Mouse (Mus musculus) neural tube, embryonic 15.5 days (tissue): ENCODE measurements around the gene Kif11. TPM values are rescaled to one million over a fixed set of nuclear protein-coding genes. Genes with fewer than 3 reads are reported as not detected.
A peak's percentile ranks its signal among the peaks of the same experiment; 100 is the strongest.

Experiments
- ATAC-seq: fragments of 200-750 bp; cut with Nextera tagmentation; 2 replicates; pipeline ENCODE4 v1.8.0; 2017; ENCODE audit warnings: mild to moderate bottlenecking, moderate TSS enrichment, moderate library complexity; ENCODE audit not compliant: low FRiP score
- H3K27ac ChIP-seq: fragments of 300-500 bp; sonication (generic); replicated peaks from 2 replicates; pipeline ENCODE4 v1.5.1; 2015; ENCODE audit warnings: mild to moderate bottlenecking, inconsistent platforms
- H3K27me3 ChIP-seq: fragments of 300-500 bp; sonication (generic); replicated peaks from 2 replicates; pipeline ENCODE4 v1.6.1; 2015; ENCODE audit warnings: inconsistent platforms
- H3K36me3 ChIP-seq: fragments of 300-500 bp; sonication (generic); 2 replicates; pipeline ENCODE4 v1.6.1; 2015; ENCODE audit warnings: inconsistent platforms
- H3K4me1 ChIP-seq: fragments of 300-500 bp; sonication (generic); 2 replicates; pipeline ENCODE4 v1.6.1; 2015; ENCODE audit warnings: inconsistent platforms
- H3K4me2 ChIP-seq: fragments of 300-500 bp; sonication (generic); 2 replicates; pipeline ENCODE4 v1.6.1; 2015; ENCODE audit warnings: inconsistent platforms, mild to moderate bottlenecking, moderate library complexity
- H3K4me3 ChIP-seq: fragments of 300-500 bp; sonication (generic); replicated peaks from 2 replicates; pipeline ENCODE4 v1.5.1; 2015; ENCODE audit warnings: mild to moderate bottlenecking, inconsistent platforms
- H3K9ac ChIP-seq: fragments of 300-500 bp; sonication (generic); replicated peaks from 2 replicates; pipeline ENCODE4 v1.6.1; 2015; ENCODE audit warnings: mild to moderate bottlenecking, inconsistent platforms
- H3K9me3 ChIP-seq: fragments of 300-500 bp; sonication (generic); replicated peaks from 2 replicates; pipeline ENCODE4 v1.6.1; 2016; ENCODE audit warnings: inconsistent platforms
- WGBS: fragments of 180-500 bp; shearing (Covaris S2); methylation state at CpG from one replicate; pipeline ENCODE4 v1.1.7; 2015; ENCODE audit warnings: mixed read lengths; 5-methylcytosine and 5-hydroxymethylcytosine counted together
- polyA plus RNA-seq: library from polyadenylated mRNA; unstranded; fragments of >200 nt; fragmentation: Nextera tagmentation; extraction: Ambion mirVana; gene quantifications from 2 replicates; pipeline ENCODE4 v1.2.1, GENCODE M21; 2015

The Kif11 gene
- polyA plus RNA-seq, 1 experiment from 2014 or later, result 6.3 TPM

- H3K9me3 ChIP-seq, result no peaks in the 10 kb centered on the region
- H3K27me3 ChIP-seq, result no peaks in the 10 kb centered on the region
- H3K4me2 ChIP-seq, result no peak overlapping the region
- H3K27ac ChIP-seq, result no peak overlapping the region
- H3K9ac ChIP-seq, result no peak overlapping the region
- WGBS, result 93% methylated on average over 3 of the region's 3 CpGs
- peaks cover 6% of the 10 kb centered on the region for H3K36me3 ChIP-seq
- no peak overlapping the region for H3K4me3 ChIP-seq
- H3K4me1 ChIP-seq, result no peaks in the 10 kb centered on the region
- ATAC-seq, result no peak
Observed at GRCm38 (mm10) chr19:37352756-37353155, 23.4 kb upstream of the Kif11 start.

GRCm38 (mm10) chr19:37353331-37353730, 22.9 kb upstream of the Kif11 start:
- Histone ChIP-seq H3K4me3 (no peak overlapping the region), H3K4me2 (no peak overlapping the region), H3K27ac (no peak overlapping the region), H3K27me3 (no peaks in the 10 kb centered on the region), H3K9ac (no peak overlapping the region), H3K4me1 (no peaks in the 10 kb centered on the region), H3K36me3 (peaks cover 6% of the 10 kb centered on the region), H3K9me3 (no peaks in the 10 kb centered on the region)
- no peak for ATAC-seq
- WGBS, result 96% methylated on average over 6 of the region's 6 CpGs

GRCm38 (mm10) chr19:37360044-37360443, 16.2 kb upstream of the Kif11 start:
- H3K36me3 ChIP-seq, result no peaks in the 10 kb centered on the region
- no peak overlapping the region for H3K4me2 ChIP-seq
- ATAC-seq, result no peak
- H3K4me1 ChIP-seq, result no peaks in the 10 kb centered on the region
- no peaks in the 10 kb centered on the region for H3K9me3 ChIP-seq
- H3K9ac ChIP-seq, result no peak overlapping the region
- H3K27ac ChIP-seq, result no peak overlapping the region
- H3K4me3 ChIP-seq, result no peak overlapping the region
- WGBS, result 81% methylated on average over 5 of the region's 5 CpGs
- H3K27me3 ChIP-seq, result no peaks in the 10 kb centered on the region

GRCm38 (mm10) chr19:37362545-37362944, 13.7 kb upstream of the Kif11 start:
- WGBS, result 37% methylated on average over 5 of the region's 5 CpGs
- Histone ChIP-seq H3K4me3 (no peak overlapping the region), H3K9ac (no peak overlapping the region), H3K27me3 (no peaks in the 10 kb centered on the region), H3K4me1 (no peaks in the 10 kb centered on the region), H3K36me3 (no peaks in the 10 kb centered on the region), H3K27ac (no peak overlapping the region), H3K4me2 (no peak overlapping the region), H3K9me3 (no peaks in the 10 kb centered on the region)
- no peak for ATAC-seq

- Histone ChIP-seq H3K4me1 (no peaks in the 10 kb centered on the region), H3K36me3 (no peaks in the 10 kb centered on the region), H3K27ac (no peak overlapping the region), H3K27me3 (no peaks in the 10 kb centered on the region), H3K9ac (no peak overlapping the region), H3K9me3 (no peaks in the 10 kb centered on the region), H3K4me2 (no peak overlapping the region), H3K4me3 (no peak overlapping the region)
- 77% methylated on average over 11 of the region's 11 CpGs for WGBS
- ATAC-seq, result no peak
Observed at GRCm38 (mm10) chr19:37363128-37363939, 12.9 kb upstream of the Kif11 start.

GRCm38 (mm10) chr19:37368990-37369389, 7.2 kb upstream of the Kif11 start:
- no peaks in the 10 kb centered on the region for H3K4me1 ChIP-seq
- no peaks in the 10 kb centered on the region for H3K36me3 ChIP-seq
- 85% methylated on average over 1 of the region's 1 CpGs for WGBS
- ATAC-seq, result no peak
- H3K9ac ChIP-seq, result no peak overlapping the region
- no peak overlapping the region for H3K27ac ChIP-seq
- H3K27me3 ChIP-seq, result no peaks in the 10 kb centered on the region
- H3K9me3 ChIP-seq, result no peaks in the 10 kb centered on the region
- H3K4me2 ChIP-seq, result no peak overlapping the region
- no peak overlapping the region for H3K4me3 ChIP-seq

- peaks cover 1% of the 10 kb centered on the region; the same call in 1 of the 2 replicates for H3K4me1 ChIP-seq
- no peak overlapping the region for H3K4me2 ChIP-seq
- H3K27me3 ChIP-seq, result no peaks in the 10 kb centered on the region
- ATAC-seq, result no peak
- H3K36me3 ChIP-seq, result no peaks in the 10 kb centered on the region
- H3K27ac ChIP-seq, result no peak overlapping the region
- 92% methylated on average over 4 of the region's 4 CpGs for WGBS
- H3K9me3 ChIP-seq, result no peaks in the 10 kb centered on the region
- H3K9ac ChIP-seq, result no peak overlapping the region
- H3K4me3 ChIP-seq, result no peak overlapping the region
Observed at GRCm38 (mm10) chr19:37369921-37370320, 6.3 kb upstream of the Kif11 start.

GRCm38 (mm10) chr19:37370356-37370755, 5.8 kb upstream of the Kif11 start:
- H3K4me1 ChIP-seq, result peaks cover 5% of the 10 kb centered on the region; the same call in 1 of the 2 replicates
- H3K36me3 ChIP-seq, result no peaks in the 10 kb centered on the region
- 72% methylated on average over 5 of the region's 5 CpGs for WGBS
- H3K4me3 ChIP-seq, result no peak overlapping the region
- no peak overlapping the region for H3K27ac ChIP-seq
- no peaks in the 10 kb centered on the region for H3K9me3 ChIP-seq
- H3K4me2 ChIP-seq, result no peak overlapping the region
- no peaks in the 10 kb centered on the region for H3K27me3 ChIP-seq
- no peak overlapping the region for H3K9ac ChIP-seq
- no peak for ATAC-seq

GRCm38 (mm10) chr19:37374941-37375754, 1.1 kb upstream of the Kif11 start:
- 22% methylated on average over 7 of the region's 7 CpGs for WGBS
- Histone ChIP-seq H3K4me2 (peak overlapping the region; percentile 89), H3K27ac (peak overlapping the region; percentile 95), H3K9me3 (no peaks in the 10 kb centered on the region), H3K9ac (peak overlapping the region; percentile 66), H3K27me3 (no peaks in the 10 kb centered on the region), H3K4me1 (peaks cover 15% of the 10 kb centered on the region; the same call in 1 of the 2 replicates), H3K36me3 (no peaks in the 10 kb centered on the region), H3K4me3 (peak overlapping the region; percentile 80)
- ATAC-seq, result no peak; the same call in 1 of the 2 replicates

- Histone ChIP-seq H3K9me3 (no peaks in the 10 kb centered on the region), H3K27me3 (no peaks in the 10 kb centered on the region), H3K27ac (no peak overlapping the region), H3K4me1 (peaks cover 15% of the 10 kb centered on the region; the same call in 1 of the 2 replicates), H3K9ac (no peak overlapping the region), H3K4me2 (peak overlapping the region; percentile 89), H3K36me3 (no peaks in the 10 kb centered on the region), H3K4me3 (peak overlapping the region; percentile 80)
- ATAC-seq, result no peak
- WGBS, result 1% methylated on average over 11 of the region's 11 CpGs
Observed at GRCm38 (mm10) chr19:37376841-37377240, 638 bp downstream of the Kif11 start.

- H3K9ac ChIP-seq, result no peak overlapping the region
- no peak overlapping the region for H3K27ac ChIP-seq
- peak overlapping the region; percentile 89 for H3K4me2 ChIP-seq
- H3K4me1 ChIP-seq, result peaks cover 15% of the 10 kb centered on the region; the same call in 1 of the 2 replicates
- H3K27me3 ChIP-seq, result no peaks in the 10 kb centered on the region
- H3K36me3 ChIP-seq, result no peaks in the 10 kb centered on the region
- H3K9me3 ChIP-seq, result no peaks in the 10 kb centered on the region
- H3K4me3 ChIP-seq, result peak overlapping the region; percentile 80
- WGBS, result 21% methylated on average over 8 of the region's 8 CpGs
- no peak for ATAC-seq
Observed at GRCm38 (mm10) chr19:37377404-37377990, 1.3 kb downstream of the Kif11 start.
